Mouse (Mus musculus): ENCODE data around the gene 1810046K07Rik. TPM values are rescaled to one million over a fixed set of nuclear protein-coding genes. Genes with fewer than 3 reads are reported as not detected.

Gene 1810046K07Rik
- not detected for polyA plus RNA-seq (2014; fragmentation: Illumina TruSeq; extraction: RNeasy Lipid Tissue Mini Kit (QIAGEN cat#74804); ENCODE audit: low read depth, low replicate concordance)

DNA sequence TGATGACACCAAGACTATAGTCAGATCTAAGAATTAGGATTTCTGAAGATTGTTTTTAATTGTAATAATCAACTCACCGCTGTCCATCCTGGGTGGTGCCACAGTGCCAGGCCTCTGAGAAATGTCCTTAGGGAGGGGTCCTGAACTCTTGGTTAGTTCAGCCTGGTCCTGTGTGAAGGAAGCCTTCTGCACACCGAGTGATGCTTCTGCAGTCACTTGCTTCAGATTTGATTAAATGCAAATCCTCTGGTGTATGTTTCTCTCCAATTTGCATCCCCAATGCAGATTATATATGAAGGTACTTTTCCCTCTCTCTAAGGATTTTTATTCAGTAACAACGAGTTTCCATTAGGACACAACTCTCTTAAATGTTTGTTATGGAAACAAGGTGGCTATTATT, at the start of gene 1810046K07Rik:
1810046K07Rik (minus strand) TSS at position 187 of the 400 bp plus-strand sequence.

DNA sequence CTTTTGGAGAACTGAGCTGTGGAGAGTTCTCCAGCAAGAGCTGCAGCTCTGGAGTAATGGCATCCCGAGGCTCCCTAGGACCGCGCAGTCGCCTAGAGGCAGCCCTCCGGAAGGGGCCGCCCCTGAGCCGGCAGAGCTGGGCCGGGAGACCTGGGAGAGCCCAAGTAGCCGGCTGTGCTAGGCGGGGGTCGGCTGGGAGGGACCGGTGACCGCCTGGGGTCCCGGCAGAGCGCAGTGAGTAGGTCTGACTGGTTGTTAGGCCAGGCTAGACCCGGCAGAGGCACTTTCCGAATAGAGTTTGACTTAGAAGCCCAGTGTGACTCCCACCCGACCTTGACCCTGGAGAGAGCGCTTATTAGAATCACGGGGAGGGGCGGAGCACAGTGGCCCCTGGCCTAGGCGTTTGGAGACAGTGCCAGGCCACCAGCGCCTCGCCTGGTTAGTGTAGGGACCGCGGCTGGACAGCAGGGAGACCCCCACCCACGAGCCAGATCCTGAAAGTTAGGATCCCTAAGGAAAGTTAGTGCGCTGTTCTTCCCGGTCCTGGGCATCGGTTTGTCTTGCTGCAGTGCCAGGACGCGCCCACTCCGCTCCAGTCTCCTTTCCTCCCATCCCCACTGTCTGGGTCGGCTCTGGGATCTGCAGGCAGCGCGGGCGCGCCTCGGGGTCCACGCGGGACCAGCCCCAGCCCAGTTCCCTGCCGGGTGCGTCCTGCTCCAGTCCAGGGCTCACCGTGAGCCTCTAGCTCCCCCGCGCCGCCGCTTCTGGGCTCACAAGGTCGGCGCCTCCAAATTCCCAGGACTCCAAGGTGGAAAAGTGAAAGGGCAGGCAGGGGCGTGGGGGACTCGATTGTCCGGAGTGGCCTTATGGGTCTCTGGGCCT, 50.0 kb downstream of the 1810046K07Rik start, which contains the start of gene Colca2:
Colca2 (minus strand) TSS at position 70 of the 882 bp plus-strand sequence.

Other genes starting within 250 kb of the 1810046K07Rik start
- not detected for gene 4833427G06Rik, start 226.8 kb downstream of the 1810046K07Rik start, polyA plus RNA-seq (2014; fragmentation: Illumina TruSeq; extraction: RNeasy Lipid Tissue Mini Kit (QIAGEN cat#74804); ENCODE audit: low read depth, low replicate concordance)
- gene Gm32742, start 163.4 kb downstream of the 1810046K07Rik start, polyA plus RNA-seq (2014; fragmentation: Illumina TruSeq; extraction: RNeasy Lipid Tissue Mini Kit (QIAGEN cat#74804); ENCODE audit: low read depth, low replicate concordance) = not detected
- gene Pou2af1, start 115.2 kb downstream of the 1810046K07Rik start, polyA plus RNA-seq (2014; fragmentation: Illumina TruSeq; extraction: RNeasy Lipid Tissue Mini Kit (QIAGEN cat#74804); ENCODE audit: low read depth, low replicate concordance) = 0.87 TPM
- 4.8 TPM for gene Colca2, start 50.3 kb downstream of the 1810046K07Rik start, polyA plus RNA-seq (2014; fragmentation: Illumina TruSeq; extraction: RNeasy Lipid Tissue Mini Kit (QIAGEN cat#74804); ENCODE audit: low read depth, low replicate concordance)